Mouse (Mus musculus) lung, postnatal 0 days (tissue): ENCODE measurements around the gene Rnf8. TPM values are rescaled to one million over a fixed set of nuclear protein-coding genes. Genes with fewer than 3 reads are reported as not detected.

Experiments used
- ATAC-seq: fragments of 200-750 bp; cut with Nextera tagmentation; 2 replicates; pipeline ENCODE4 v1.8.0; 2017; ENCODE audit warnings: moderate library complexity
- DNase-seq: peaks from one replicate; pipeline ENCODE4 v3.0.0-alpha.2; 2016; ENCODE audit warnings: low spot score
- H3K27ac ChIP-seq: fragments of 300-500 bp; sonication (generic); 2 replicates; pipeline ENCODE4 v1.5.1; 2014; ENCODE audit warnings: antibody characterized with exemption, mild to moderate bottlenecking, low read length, mixed read lengths
- H3K27me3 ChIP-seq: fragments of 300-500 bp; sonication (generic); replicated peaks from 2 replicates; pipeline ENCODE4 v1.6.1; 2014; ENCODE audit warnings: low read length, mixed read lengths; ENCODE audit not compliant: insufficient read depth
- H3K36me3 ChIP-seq: fragments of 300-500 bp; sonication (generic); 2 replicates; pipeline ENCODE4 v1.6.1; 2014; ENCODE audit warnings: low read length, mixed read lengths; ENCODE audit not compliant: insufficient read depth
- H3K4me1 ChIP-seq: fragments of 300-500 bp; sonication (generic); 2 replicates; pipeline ENCODE4 v1.6.1; 2014; ENCODE audit warnings: antibody characterized with exemption, low read depth, low read length, mixed read lengths; ENCODE audit not compliant: insufficient read depth
- H3K4me2 ChIP-seq: fragments of 300-500 bp; sonication (generic); replicated peaks from 2 replicates; pipeline ENCODE4 v1.6.1; 2014; ENCODE audit warnings: low read depth, mild to moderate bottlenecking, low read length, moderate library complexity, mixed read lengths
- H3K4me3 ChIP-seq: fragments of 300-500 bp; sonication (generic); 2 replicates; pipeline ENCODE4 v1.5.1; 2014; ENCODE audit warnings: low read depth, low read length
- H3K9ac ChIP-seq: fragments of 300-500 bp; sonication (generic); replicated peaks from 2 replicates; pipeline ENCODE4 v1.6.1; 2014; ENCODE audit warnings: low read depth, mild to moderate bottlenecking
- H3K9me3 ChIP-seq: fragments of 300-500 bp; sonication (generic); 2 replicates; pipeline ENCODE4 v1.6.1; 2016; ENCODE audit warnings: low read length, mixed read lengths
- CTCF ChIP-seq: IDR thresholded peaks from 2 replicates; pipeline ENCODE4 v1.5.1; 2016; ENCODE audit warnings: antibody characterized with exemption, mild to moderate bottlenecking
- EP300 ChIP-seq: IDR thresholded peaks from 2 replicates; pipeline ENCODE4 v1.6.1; 2016; ENCODE audit warnings: antibody characterized with exemption, mild to moderate bottlenecking, control low read depth
- WGBS: fragments of 180-500 bp; shearing (Covaris S2); extraction: QIAGEN DNeasy Blood & Tissue Kit; methylation state at CpG from one replicate; pipeline ENCODE4 v1.1.7; 2014; 5-methylcytosine and 5-hydroxymethylcytosine counted together
- polyA plus RNA-seq: library from polyadenylated mRNA; unstranded; fragments of >200 nt; fragmentation: Nextera tagmentation; extraction: Ambion mirVana; gene quantifications from 2 replicates; pipeline ENCODE4 v1.2.1, GENCODE M21; 2015

Rnf8 gene
- polyA plus RNA-seq, 1 experiment from 2014 or later = 43.7 TPM

DNA sequence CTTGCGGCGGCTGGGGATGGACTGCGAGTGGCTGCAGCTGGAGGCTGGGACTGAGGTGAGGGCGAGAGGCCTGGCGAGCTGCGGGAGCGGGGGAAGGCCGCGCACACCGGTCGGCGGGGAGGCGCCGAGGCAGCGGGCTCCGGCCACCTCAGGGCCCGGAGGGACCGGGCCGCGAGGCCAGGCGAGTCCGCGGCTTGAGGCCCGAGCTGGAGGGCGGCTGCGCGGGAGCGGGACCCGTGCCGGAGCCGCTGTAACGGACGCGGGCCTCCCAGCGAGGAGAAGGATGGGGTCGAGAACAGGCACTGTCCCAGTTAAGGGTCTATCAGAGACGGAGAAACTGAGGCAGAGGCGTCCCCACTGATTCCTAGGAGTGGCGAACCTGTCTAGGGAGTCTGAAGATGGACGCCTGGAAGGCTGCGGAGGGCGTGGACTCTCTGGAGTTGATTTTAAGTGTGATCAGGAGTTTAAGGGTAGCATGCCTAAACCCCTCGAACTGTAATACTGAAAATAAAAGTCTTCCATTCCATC, 498 bp downstream of the Rnf8 start:
- DNase-seq = peak; percentile 51
- peak overlapping the region; percentile 85 for H3K4me2 ChIP-seq
- no peaks in the 10 kb centered on the region for H3K27me3 ChIP-seq
- H3K9me3 ChIP-seq = no peaks in the 10 kb centered on the region
- H3K4me3 ChIP-seq = peak overlapping the region; percentile 99
- 0% methylated on average over 42 of the region's 43 CpGs for WGBS
- H3K4me1 ChIP-seq = peaks cover 14% of the 10 kb centered on the region; the same call in 1 of the 2 replicates
- no peak for TF ChIP-seq CTCF
- no peak for TF ChIP-seq EP300
- ATAC-seq = peak; percentile 67
- peak overlapping the region; percentile 97 for H3K27ac ChIP-seq
- peak overlapping the region; percentile 95 for H3K9ac ChIP-seq
- H3K36me3 ChIP-seq = no peaks in the 10 kb centered on the region

- Histone ChIP-seq H3K4me2 (peak overlapping the region; percentile 85), H3K9me3 (no peaks in the 10 kb centered on the region), H3K9ac (peak overlapping the region; percentile 95), H3K4me3 (peak overlapping the region; percentile 99), H3K27ac (peak overlapping the region; percentile 97; the same call in 1 of the 2 replicates), H3K4me1 (peaks cover 14% of the 10 kb centered on the region; the same call in 1 of the 2 replicates), H3K27me3 (no peaks in the 10 kb centered on the region), H3K36me3 (no peaks in the 10 kb centered on the region)
- ATAC-seq (no peak), DNase-seq (no peak)
- 10% methylated on average over 4 of the region's 4 CpGs for WGBS
- no peak for TF ChIP-seq CTCF
- TF ChIP-seq EP300 = no peak
Measured at GRCm38 (mm10) chr17:29615616-29616015, 1.0 kb downstream of the Rnf8 start.

DNA sequence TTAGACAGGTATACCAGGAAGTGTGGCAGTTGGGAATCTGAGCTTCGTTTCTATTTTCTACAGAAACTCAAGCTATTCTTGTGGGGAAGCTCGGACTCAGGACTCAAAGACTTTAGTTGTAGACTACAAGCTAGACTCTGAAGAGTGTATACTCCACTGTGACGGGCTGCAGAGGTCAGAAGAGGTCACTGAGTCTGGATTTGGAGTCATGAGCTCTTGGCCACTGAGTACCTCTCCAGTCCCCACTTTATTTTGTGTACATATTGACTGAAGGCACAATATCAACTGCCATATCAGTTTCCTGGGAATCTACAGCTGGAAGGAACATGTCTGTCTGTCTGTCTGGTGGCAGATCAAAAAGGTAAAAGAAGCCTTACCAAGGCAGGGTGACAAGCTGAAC, 4.6 kb downstream of the Rnf8 start:
- TF ChIP-seq EP300 (0 out of 2 replicates have a peak, but pooled peaks have one; percentile 26), CTCF (no peak)
- ATAC-seq = no peak
- Histone ChIP-seq H3K27ac (no peak overlapping the region), H3K4me3 (no peak overlapping the region), H3K9me3 (no peaks in the 10 kb centered on the region), H3K4me1 (peaks cover 11% of the 10 kb centered on the region; the same call in 1 of the 2 replicates), H3K27me3 (no peaks in the 10 kb centered on the region), H3K4me2 (no peak overlapping the region), H3K36me3 (no peaks in the 10 kb centered on the region), H3K9ac (no peak overlapping the region)
- 66% methylated on average over 3 of the region's 3 CpGs for WGBS
- no peak for DNase-seq

DNA sequence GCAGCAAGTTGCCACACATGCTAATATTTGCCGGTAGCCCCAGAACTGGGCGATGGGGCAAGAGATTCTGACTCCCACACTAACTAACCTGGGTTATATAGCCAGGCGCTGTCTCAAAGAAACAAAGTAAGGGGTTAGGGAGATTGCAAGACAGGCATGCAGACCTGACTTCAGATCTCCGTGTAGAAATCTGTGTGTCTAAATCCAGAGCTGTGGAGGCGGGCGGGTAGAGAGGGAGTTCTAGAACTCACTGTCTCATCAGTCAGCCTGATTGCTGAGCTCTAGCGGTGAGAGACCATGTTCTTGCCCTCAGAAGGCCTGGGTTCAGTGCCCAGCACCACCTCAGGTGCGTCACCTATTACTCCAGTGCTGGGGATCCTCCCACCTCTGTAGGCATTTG, 8.9 kb downstream of the Rnf8 start:
- Histone ChIP-seq H3K4me3 (no peak overlapping the region), H3K4me2 (no peak overlapping the region), H3K9ac (no peak overlapping the region), H3K36me3 (peaks cover 17% of the 10 kb centered on the region), H3K4me1 (no peaks in the 10 kb centered on the region), H3K27me3 (no peaks in the 10 kb centered on the region), H3K9me3 (no peaks in the 10 kb centered on the region), H3K27ac (no peak overlapping the region)
- no peak for ATAC-seq
- no peak for TF ChIP-seq CTCF
- TF ChIP-seq EP300 = no peak
- WGBS = 88% methylated on average over 8 of the region's 8 CpGs
- DNase-seq = no peak

- H3K27me3 ChIP-seq = no peaks in the 10 kb centered on the region
- H3K4me3 ChIP-seq = no peak overlapping the region
- H3K36me3 ChIP-seq = peaks cover 17% of the 10 kb centered on the region
- DNase-seq = no peak
- no peaks in the 10 kb centered on the region for H3K9me3 ChIP-seq
- no peak for TF ChIP-seq EP300
- TF ChIP-seq CTCF = no peak
- H3K4me2 ChIP-seq = no peak overlapping the region
- WGBS = 90% methylated on average over 9 of the region's 9 CpGs
- ATAC-seq = no peak
- no peak overlapping the region for H3K27ac ChIP-seq
- H3K9ac ChIP-seq = no peak overlapping the region
- H3K4me1 ChIP-seq = no peaks in the 10 kb centered on the region
Measured at GRCm38 (mm10) chr17:29627285-29627684, 12.7 kb downstream of the Rnf8 start.

DNA sequence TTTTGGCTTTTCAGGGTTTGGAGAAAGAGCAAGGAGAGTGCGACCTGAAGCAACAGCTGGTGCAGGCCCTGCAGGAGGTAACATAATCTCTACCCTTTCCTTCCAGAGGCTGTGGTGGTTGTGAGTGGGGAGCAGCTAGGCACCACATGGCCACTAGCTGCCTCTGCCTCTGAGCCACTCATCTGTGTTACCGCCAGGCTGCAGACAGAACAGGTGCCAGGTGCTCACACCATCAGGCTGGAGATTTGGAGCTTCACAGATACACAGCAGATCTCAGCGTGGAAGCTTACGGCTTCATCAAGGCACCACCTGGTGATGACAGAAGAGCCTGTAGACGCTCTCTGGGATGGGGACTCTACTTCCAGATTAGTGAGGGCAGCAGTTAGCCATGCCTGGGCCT, 14.4 kb downstream of the Rnf8 start:
- no peak overlapping the region for H3K4me3 ChIP-seq
- TF ChIP-seq CTCF (no peak), EP300 (no peak)
- H3K4me2 ChIP-seq = no peak overlapping the region
- H3K36me3 ChIP-seq = peaks cover 25% of the 10 kb centered on the region
- ATAC-seq = no peak
- no peak overlapping the region for H3K9ac ChIP-seq
- H3K27me3 ChIP-seq = no peaks in the 10 kb centered on the region
- no peak overlapping the region for H3K27ac ChIP-seq
- no peak for DNase-seq
- no peaks in the 10 kb centered on the region for H3K9me3 ChIP-seq
- WGBS = 93% methylated on average over 5 of the region's 5 CpGs
- no peaks in the 10 kb centered on the region for H3K4me1 ChIP-seq

DNA sequence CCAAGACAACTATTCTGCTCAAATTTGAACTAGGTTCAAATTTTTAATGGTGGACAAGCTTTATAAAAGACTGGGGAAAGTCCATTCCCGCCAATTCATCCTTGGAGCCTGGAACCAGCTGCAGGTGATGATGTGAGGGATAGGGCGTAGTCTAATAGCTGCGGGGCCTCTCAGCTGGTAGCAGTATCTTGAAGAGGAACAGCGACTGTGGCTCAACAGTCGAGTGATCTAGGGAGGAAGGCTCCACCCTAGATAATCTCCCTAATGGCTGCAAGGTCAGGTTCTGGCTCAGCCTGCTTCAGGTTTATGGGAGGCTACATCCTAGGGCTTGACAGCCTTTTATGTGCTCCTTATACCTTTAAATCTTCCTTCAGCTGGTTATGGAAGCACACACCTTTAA, 15.0 kb downstream of the Rnf8 start:
- H3K9me3 ChIP-seq = no peaks in the 10 kb centered on the region
- H3K4me1 ChIP-seq = no peaks in the 10 kb centered on the region
- no peak overlapping the region for H3K9ac ChIP-seq
- TF ChIP-seq CTCF = no peak
- TF ChIP-seq EP300 = no peak
- ATAC-seq (no peak), DNase-seq (no peak)
- H3K27me3 ChIP-seq = no peaks in the 10 kb centered on the region
- H3K36me3 ChIP-seq = peaks cover 31% of the 10 kb centered on the region
- no peak overlapping the region for H3K27ac ChIP-seq
- WGBS = 85% methylated on average over 5 of the region's 5 CpGs
- no peak overlapping the region for H3K4me2 ChIP-seq
- H3K4me3 ChIP-seq = no peak overlapping the region
